Mouse (Mus musculus): ENCODE data around the gene Serpina6.

GRCm38 (mm10) chr12:103615734-103616133 is 41.3 kb downstream of the Serpina6 start:
- TF ChIP-seq CTCF (IDR thresholded peaks at IDR 0.05; ENCODE audit: low read depth, low read length) (no peak), POLR2A (IDR thresholded peaks at IDR 0.05; ENCODE audit: extremely low read depth, insufficient read depth, low read length) (no peak)

Measured in liver, adult 2 months (tissue).